Mouse (Mus musculus) testis, adult 2 months (tissue): ENCODE data around the gene Iqgap2. TPM values are rescaled to one million over a fixed set of nuclear protein-coding genes. Genes with fewer than 3 reads are reported as not detected.

Experiments used
- H3K27ac ChIP-seq: fragments of 200-500 bp; 2 replicates; pipeline ENCODE4 v1.5.1; 2012; ENCODE audit warnings: low read depth, low read length; ENCODE audit not compliant: control insufficient read depth, insufficient read depth
- H3K27me3 ChIP-seq: fragments of 200-500 bp; 2 replicates; pipeline ENCODE4 v1.6.1; 2012; ENCODE audit warnings: mild to moderate bottlenecking, low read length, moderate library complexity; ENCODE audit not compliant: control insufficient read depth, insufficient read depth
- H3K36me3 ChIP-seq: fragments of 200-500 bp; 2 replicates; pipeline ENCODE4 v1.6.1; 2012; ENCODE audit warnings: mild to moderate bottlenecking, low read length; ENCODE audit not compliant: control insufficient read depth, insufficient read depth
- H3K4me1 ChIP-seq: fragments of 200-500 bp; 2 replicates; pipeline ENCODE4 v1.6.1; 2012; ENCODE audit warnings: low read length; ENCODE audit not compliant: control insufficient read depth, insufficient read depth
- H3K4me3 ChIP-seq: fragments of 200-500 bp; 2 replicates; pipeline ENCODE4 v1.5.1; 2012; ENCODE audit warnings: low read depth, mild to moderate bottlenecking, low read length, moderate library complexity, mixed read lengths; ENCODE audit not compliant: control insufficient read depth
- CTCF ChIP-seq: fragments of 200-500 bp; IDR thresholded peaks from 2 replicates; pipeline ENCODE4 v1.5.1; 2012; ENCODE audit warnings: low read depth, mild to moderate bottlenecking, inconsistent platforms, low read length, moderate library complexity; ENCODE audit not compliant: control insufficient read depth, insufficient read depth, insufficient replicate concordance
- POLR2A ChIP-seq: fragments of 200-500 bp; IDR thresholded peaks from 2 replicates; pipeline ENCODE4 v1.6.1; 2012; ENCODE audit warnings: low read depth, mild to moderate bottlenecking, inconsistent platforms, low read length, moderate library complexity; ENCODE audit not compliant: control insufficient read depth
- polyA plus RNA-seq: library from polyadenylated mRNA; depleted of rRNA; stranded (reverse); fragments of >200 nt; gene quantifications from 2 replicates; pipeline ENCODE4 v1.2.3, GENCODE M21; 2012

The Iqgap2 gene
- polyA plus RNA-seq, 1 experiment = 2.9 TPM

GRCm38 (mm10) chr13:95640408-95640807, 251.3 kb downstream of the Iqgap2 start:
- no peak for TF ChIP-seq POLR2A
- TF ChIP-seq CTCF = no peak
- H3K36me3 ChIP-seq = no peaks in the 10 kb centered on the region

GRCm38 (mm10) chr13:95639336-95640116, 252.2 kb downstream of the Iqgap2 start:
- H3K27me3 ChIP-seq = no peaks in the 10 kb centered on the region
- H3K36me3 ChIP-seq = no peaks in the 10 kb centered on the region
- no peak overlapping the region for H3K27ac ChIP-seq
- H3K4me3 ChIP-seq = no peak overlapping the region
- H3K4me1 ChIP-seq = peaks cover 5% of the 10 kb centered on the region
- no peak for TF ChIP-seq CTCF

More at GRCm38 (mm10) chr13:95640408-95640807, 251.3 kb downstream of the Iqgap2 start:
- Histone ChIP-seq H3K4me1 (peaks cover 5% of the 10 kb centered on the region), H3K27me3 (no peaks in the 10 kb centered on the region), H3K4me3 (no peak overlapping the region), H3K27ac (no peak overlapping the region)

DNA sequence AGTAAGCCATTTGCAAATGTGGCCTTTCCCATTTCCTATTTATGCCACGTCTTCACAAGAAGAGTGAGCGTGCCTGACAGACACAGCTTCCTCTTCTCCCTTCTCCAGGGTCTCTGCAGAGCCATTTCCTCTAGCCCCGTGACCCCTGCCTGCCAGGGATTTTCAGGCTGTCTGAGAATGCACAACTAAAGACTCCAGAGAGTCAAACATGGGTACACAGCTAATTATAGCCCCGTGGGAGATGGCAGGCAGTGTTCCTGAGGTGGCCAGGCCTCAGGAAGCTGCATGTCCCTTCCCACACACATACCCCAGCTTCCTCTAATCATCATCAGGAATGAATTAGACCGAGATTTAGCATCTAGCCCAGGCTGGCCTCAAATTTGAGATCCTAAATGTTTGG, 252.8 kb downstream of the Iqgap2 start:
- H3K4me1 ChIP-seq = peaks cover 5% of the 10 kb centered on the region
- H3K36me3 ChIP-seq = no peaks in the 10 kb centered on the region
- TF ChIP-seq POLR2A = no peak
- no peak for TF ChIP-seq CTCF
- no peaks in the 10 kb centered on the region for H3K27me3 ChIP-seq
- H3K27ac ChIP-seq = no peak overlapping the region
- no peak overlapping the region for H3K4me3 ChIP-seq

DNA sequence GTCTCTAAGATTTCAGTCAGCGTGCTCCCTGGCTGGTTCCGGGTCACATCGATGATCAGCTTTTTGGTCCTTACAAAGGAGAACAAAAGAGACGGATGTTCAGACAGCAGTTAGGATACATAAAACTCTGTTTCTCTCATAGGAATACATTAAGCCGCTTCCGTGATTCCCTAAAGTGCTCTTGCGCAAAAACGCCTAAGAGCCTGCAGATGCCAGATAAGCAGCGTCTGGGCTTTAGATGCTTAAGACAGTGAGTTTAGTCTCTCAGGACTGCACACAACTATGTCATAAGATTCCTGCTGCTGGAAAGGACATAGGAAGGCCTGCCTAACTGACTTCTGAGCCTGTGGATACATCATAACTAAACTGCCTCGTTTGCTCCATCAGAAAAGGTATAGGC, 254.0 kb downstream of the Iqgap2 start:
- no peaks in the 10 kb centered on the region for H3K27me3 ChIP-seq
- TF ChIP-seq POLR2A (no peak), CTCF (no peak)
- H3K27ac ChIP-seq = no peak overlapping the region
- no peak overlapping the region for H3K4me3 ChIP-seq
- no peaks in the 10 kb centered on the region for H3K36me3 ChIP-seq
- H3K4me1 ChIP-seq = peaks cover 5% of the 10 kb centered on the region

DNA sequence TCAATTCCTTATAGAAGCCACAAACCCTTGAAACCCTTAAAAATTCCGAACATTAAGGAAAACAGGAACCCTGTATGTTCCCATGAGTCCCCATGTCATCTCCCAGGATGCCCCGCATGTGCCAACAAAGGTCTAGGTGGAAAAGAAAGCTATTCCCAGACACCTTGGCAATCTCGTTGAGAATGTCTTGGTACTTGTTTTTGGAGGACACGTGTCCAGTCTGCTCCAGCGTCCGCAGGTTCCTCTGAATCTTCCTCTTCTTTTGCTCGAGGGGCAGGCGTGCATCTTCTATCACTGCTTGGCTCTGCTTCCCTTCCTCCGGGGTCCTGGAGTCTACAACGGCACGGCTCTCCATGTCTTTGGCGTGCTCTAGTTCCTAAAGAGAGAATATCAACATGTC, 256.4 kb downstream of the Iqgap2 start:
- H3K36me3 ChIP-seq = no peaks in the 10 kb centered on the region
- no peak overlapping the region for H3K4me3 ChIP-seq
- TF ChIP-seq CTCF = no peak
- TF ChIP-seq POLR2A = no peak
- H3K27ac ChIP-seq = no peak overlapping the region
- peaks cover 5% of the 10 kb centered on the region for H3K4me1 ChIP-seq
- H3K27me3 ChIP-seq = no peaks in the 10 kb centered on the region

DNA sequence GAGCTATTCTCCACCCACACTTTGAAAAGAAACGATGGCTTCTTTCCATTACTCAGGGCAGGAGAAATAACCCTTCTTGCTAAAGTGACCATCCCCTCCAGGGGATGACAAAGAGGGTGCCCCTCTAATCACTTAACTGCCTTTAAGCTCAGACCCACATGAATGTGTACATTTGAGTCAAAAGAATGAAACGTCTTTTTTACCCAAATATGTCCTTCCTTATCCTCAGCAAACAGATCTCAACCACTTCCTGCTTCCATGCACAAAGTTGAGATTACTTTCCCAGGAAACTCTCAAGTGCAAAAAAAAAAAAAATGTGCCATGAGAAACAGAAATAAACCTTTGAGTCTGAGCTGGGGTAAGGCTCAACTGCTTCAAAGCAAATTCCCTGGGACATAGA, 257.3 kb downstream of the Iqgap2 start:
- H3K4me3 ChIP-seq = no peak overlapping the region
- H3K27ac ChIP-seq = no peak overlapping the region
- no peaks in the 10 kb centered on the region for H3K36me3 ChIP-seq
- TF ChIP-seq CTCF (no peak), POLR2A (no peak)
- no peaks in the 10 kb centered on the region for H3K27me3 ChIP-seq
- H3K4me1 ChIP-seq = peaks cover under 1% of the 10 kb centered on the region

DNA sequence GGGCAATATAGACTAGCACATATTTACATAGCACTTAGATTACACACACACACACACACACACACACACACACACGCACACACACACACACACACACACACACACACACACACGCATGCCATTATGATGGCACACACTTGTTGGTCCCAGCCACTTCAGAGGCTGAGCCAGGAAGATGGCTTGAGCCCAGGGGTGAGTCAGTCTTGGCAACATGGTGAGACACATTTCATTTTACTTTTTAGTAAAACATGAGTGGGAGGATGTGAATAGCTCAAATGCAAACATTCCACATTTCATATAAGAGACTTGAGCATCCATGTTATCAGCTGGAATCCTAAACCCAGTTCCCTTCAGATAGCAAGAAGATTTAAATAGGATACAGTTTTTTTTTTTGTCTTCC, 258.3 kb downstream of the Iqgap2 start:
- Histone ChIP-seq H3K27me3 (no peaks in the 10 kb centered on the region), H3K4me3 (no peak overlapping the region), H3K4me1 (no peaks in the 10 kb centered on the region), H3K27ac (no peak overlapping the region), H3K36me3 (no peaks in the 10 kb centered on the region)
- no peak for TF ChIP-seq POLR2A
- no peak for TF ChIP-seq CTCF

- H3K27me3 ChIP-seq = no peaks in the 10 kb centered on the region
- H3K4me1 ChIP-seq = no peaks in the 10 kb centered on the region
- H3K4me3 ChIP-seq = no peak overlapping the region
- no peaks in the 10 kb centered on the region for H3K36me3 ChIP-seq
- TF ChIP-seq CTCF (no peak), POLR2A (no peak)
- H3K27ac ChIP-seq = no peak overlapping the region
These were observed 259.6 kb downstream of the Iqgap2 start for GRCm38 (mm10) chr13:95632144-95632543.

DNA sequence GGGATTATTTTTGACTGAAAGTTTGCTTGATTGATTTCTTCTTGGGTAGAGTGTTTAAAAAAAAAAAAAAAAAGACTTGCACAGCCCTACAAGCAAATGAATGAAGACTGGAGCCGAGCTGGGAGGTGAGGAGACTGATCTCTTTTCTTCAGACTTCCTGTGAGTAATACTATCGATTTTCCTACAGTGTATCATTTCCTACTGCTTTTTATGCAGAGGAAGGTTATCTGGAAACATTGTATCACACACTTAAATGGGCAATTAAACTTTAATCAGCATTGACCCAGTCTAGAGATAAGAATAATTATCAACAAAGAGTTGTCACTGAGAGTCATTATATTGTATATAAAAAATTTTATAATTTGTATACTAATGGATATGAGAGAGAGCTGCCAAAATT, 261.0 kb downstream of the Iqgap2 start:
- H3K36me3 ChIP-seq = no peaks in the 10 kb centered on the region
- TF ChIP-seq POLR2A (no peak), CTCF (no peak)
- H3K27me3 ChIP-seq = no peaks in the 10 kb centered on the region
- H3K27ac ChIP-seq = no peak overlapping the region
- no peak overlapping the region for H3K4me3 ChIP-seq
- no peaks in the 10 kb centered on the region for H3K4me1 ChIP-seq
